Mouse (Mus musculus): Measurements from ENCODE around the gene Svep1. TPM values are rescaled to one million over a fixed set of nuclear protein-coding genes. Genes with fewer than 3 reads are reported as not detected.
A peak's percentile ranks its signal among the peaks of the same experiment; 100 is the strongest.

Gene Svep1
- total RNA-seq, 2 experiments from 2014 or later, result 1.0 to 1.1 TPM

- intact Hi-C loops (cut with DNase I), result no loop called here
- DNase-seq (ENCODE audit: low spot score in 2 of 2), result no peak
Observed at GRCm38 (mm10) chr4:58108364-58108763, 98.3 kb downstream of the Svep1 start.

GRCm38 (mm10) chr4:58097732-58098131 lies 108.9 kb downstream of the Svep1 start:
- no peak for DNase-seq (ENCODE audit: low spot score in 2 of 2)
- intact Hi-C loops (cut with DNase I), result no loop called here

- intact Hi-C loops (cut with DNase I), result loop anchor here (10.0 kb wide), 1 partner anchor 168 kb away; no protein-coding TSS in a partner anchor
- DNase-seq (ENCODE audit: low spot score in 2 of 2), result no peak
Observed at GRCm38 (mm10) chr4:58086738-58087137, 119.9 kb downstream of the Svep1 start.

GRCm38 (mm10) chr4:58086151-58086550 lies 120.5 kb downstream of the Svep1 start:
- no peak for DNase-seq (ENCODE audit: low spot score in 2 of 2)
- intact Hi-C loops (cut with DNase I), result loop anchor here (10.0 kb wide), 1 partner anchor 169 kb away; no protein-coding TSS in a partner anchor

- DNase-seq (ENCODE audit: low spot score in 2 of 2), result no peak
- intact Hi-C loops (cut with DNase I), result loop anchor here (10.0 kb wide), 1 partner anchor 169 kb away; no protein-coding TSS in a partner anchor
Observed at GRCm38 (mm10) chr4:58085340-58085739, 121.3 kb downstream of the Svep1 start.

- intact Hi-C loops (cut with DNase I), result loop anchor here (10.0 kb wide), 1 partner anchor 171 kb away; no protein-coding TSS in a partner anchor
- no peak for DNase-seq (ENCODE audit: low spot score in 2 of 2)
Observed at GRCm38 (mm10) chr4:58084155-58084554, 122.5 kb downstream of the Svep1 start.

GRCm38 (mm10) chr4:58082588-58082987 lies 124.1 kb downstream of the Svep1 start:
- peak; percentile 54 to 80 for DNase-seq (ENCODE audit: low spot score in 2 of 2)
- intact Hi-C loops (cut with DNase I), result loop anchor here (10.0 kb wide), 1 partner anchor 172 kb away; no protein-coding TSS in a partner anchor

GRCm38 (mm10) chr4:58079631-58080030 lies 127.0 kb downstream of the Svep1 start:
- intact Hi-C loops (cut with DNase I), result loop anchor here (2.0 to 10.0 kb wide), 4 partner anchors 87 to 179 kb away; partner anchors contain the start of gene Txn1
- DNase-seq (ENCODE audit: low spot score in 2 of 2), result peak; percentile 7 to 48

- DNase-seq (ENCODE audit: low spot score in 2 of 2), result peak; percentile 28 to 43
- intact Hi-C loops (cut with DNase I), result loop anchor here (5.0 to 10.0 kb wide), 2 partner anchors 86 to 123 kb away; partner anchors contain the start of gene Txn1
Observed at GRCm38 (mm10) chr4:58077950-58078349, 128.7 kb downstream of the Svep1 start.

- intact Hi-C loops (cut with DNase I), result loop anchor here (5.0 to 10.0 kb wide), 2 partner anchors 85 to 123 kb away; partner anchors contain the start of gene Txn1
Observed at GRCm38 (mm10) chr4:58077536-58077935, 129.1 kb downstream of the Svep1 start.

GRCm38 (mm10) chr4:58072888-58073287 lies 133.8 kb downstream of the Svep1 start:
- no peak for DNase-seq (ENCODE audit: low spot score in 2 of 2)
- intact Hi-C loops (cut with DNase I), result loop anchor here (10.0 kb wide), 1 partner anchor 118 kb away; the partner anchor contains the start of gene Txn1

More at GRCm38 (mm10) chr4:58077536-58077935, 129.1 kb downstream of the Svep1 start:
- DNase-seq (ENCODE audit: low spot score in 2 of 2), result no peak

GRCm38 (mm10) chr4:58068886-58069285 lies 137.8 kb downstream of the Svep1 start:
- intact Hi-C loops (cut with DNase I), result no loop called here
- no peak for DNase-seq (ENCODE audit: low spot score in 2 of 2)

- DNase-seq (ENCODE audit: low spot score in 2 of 2), result no peak
- intact Hi-C loops (cut with DNase I), result no loop called here
Observed at GRCm38 (mm10) chr4:58064721-58065120, 141.9 kb downstream of the Svep1 start.

GRCm38 (mm10) chr4:58062933-58063332 lies 143.7 kb downstream of the Svep1 start:
- intact Hi-C loops (cut with DNase I), result no loop called here
- DNase-seq (ENCODE audit: low spot score in 2 of 2), result no peak

- intact Hi-C loops (cut with DNase I), result no loop called here
- DNase-seq (ENCODE audit: low spot score in 2 of 2), result no peak
Observed at GRCm38 (mm10) chr4:58055653-58056052, 151.0 kb downstream of the Svep1 start.

GRCm38 (mm10) chr4:58054441-58054840 lies 152.2 kb downstream of the Svep1 start:
- intact Hi-C loops (cut with DNase I), result no loop called here
- no peak for DNase-seq (ENCODE audit: low spot score in 2 of 2)

GRCm38 (mm10) chr4:58050746-58051145 lies 155.9 kb downstream of the Svep1 start:
- intact Hi-C loops (cut with DNase I), result no loop called here
- no peak for DNase-seq (ENCODE audit: low spot score in 2 of 2)

GRCm38 (mm10) chr4:58050276-58050675 lies 156.4 kb downstream of the Svep1 start:
- intact Hi-C loops (cut with DNase I), result no loop called here
- DNase-seq (ENCODE audit: low spot score in 2 of 2), result no peak

- intact Hi-C loops (cut with DNase I), result no loop called here
- DNase-seq (ENCODE audit: low spot score in 2 of 2), result no peak
Observed at GRCm38 (mm10) chr4:58044833-58045232, 161.8 kb downstream of the Svep1 start.

- intact Hi-C loops (cut with DNase I), result no loop called here
- DNase-seq (ENCODE audit: low spot score in 2 of 2), result no peak
Observed at GRCm38 (mm10) chr4:58044356-58044755, 162.3 kb downstream of the Svep1 start.

GRCm38 (mm10) chr4:58040093-58040492 lies 166.6 kb downstream of the Svep1 start:
- intact Hi-C loops (cut with DNase I), result no loop called here

More at GRCm38 (mm10) chr4:58040093-58040492, 166.6 kb downstream of the Svep1 start:
- no peak for DNase-seq (ENCODE audit: low spot score in 2 of 2)
